Mouse (Mus musculus) myocyte (in vitro differentiated cells): ENCODE results near the gene Ube2e1. TPM values are rescaled to one million over a fixed set of nuclear protein-coding genes. Genes with fewer than 3 reads are reported as not detected.
A peak's percentile ranks its signal among the peaks of the same experiment; 100 is the strongest.

Source experiments
- H3K27me3 ChIP-seq: one replicate; pipeline ENCODE4 v1.6.1; 2011; ENCODE audit not compliant: control insufficient read depth, insufficient read depth, insufficient read length
- H3K36me3 ChIP-seq: one replicate; pipeline ENCODE4 v1.6.1; 2011; ENCODE audit not compliant: control insufficient read depth, insufficient read depth
- H3K4me2 ChIP-seq: one replicate; pipeline ENCODE4 v1.6.1; 2011; ENCODE audit warnings: low read depth, control low read depth
- H3K4me3 ChIP-seq: one replicate; pipeline ENCODE4 v1.5.1; 2011; ENCODE audit warnings: mild to moderate bottlenecking, control low read depth, moderate library complexity
- H3K79me2 ChIP-seq: one replicate; pipeline ENCODE4 v1.6.1; 2011; ENCODE audit not compliant: control insufficient read depth, insufficient read depth
- H3ac ChIP-seq: one replicate; pipeline ENCODE4 v1.6.1; 2011; ENCODE audit not compliant: control insufficient read depth, insufficient read length
- CEBPB ChIP-seq: IDR thresholded peaks from 2 replicates; pipeline ENCODE4 v1.6.1; 2011; ENCODE audit warnings: mild to moderate bottlenecking, moderate library complexity; ENCODE audit not compliant: poor library complexity, insufficient read depth, severe bottlenecking
- E2F4 ChIP-seq: IDR thresholded peaks from one replicate; pipeline ENCODE4 v1.6.1; 2011; ENCODE audit warnings: mild to moderate bottlenecking, control low read depth, moderate library complexity; ENCODE audit not compliant: insufficient read depth
- MAX ChIP-seq: IDR thresholded peaks from one replicate; pipeline ENCODE4 v1.6.1; 2011; ENCODE audit warnings: low read depth, mild to moderate bottlenecking, control low read depth
- MYOD1 ChIP-seq, 3 experiments: IDR thresholded peaks; one replicate each; pipeline ENCODE4 v1.6.1; 2011; ENCODE audit warnings: control low read depth in 2 of 3, low read depth in 2 of 3, mild to moderate bottlenecking in 2 of 3, moderate library complexity in 1 of 3; ENCODE audit not compliant: insufficient read length in 2 of 3, control insufficient read depth in 1 of 3
- MYOG ChIP-seq, 3 experiments: IDR thresholded peaks; one replicate each; pipeline ENCODE4 v1.6.1; 2011; ENCODE audit warnings: control low read depth in 2 of 3, low read depth in 2 of 3, mild to moderate bottlenecking in 2 of 3; ENCODE audit not compliant: insufficient read length in 2 of 3, control insufficient read depth in 1 of 3, insufficient read depth in 1 of 3
- POLR2A ChIP-seq: IDR thresholded peaks from one replicate; pipeline ENCODE4 v1.6.1; 2011; ENCODE audit warnings: low read depth, mild to moderate bottlenecking, control low read depth, moderate library complexity; ENCODE audit not compliant: insufficient read length
- POLR2AphosphoS2 ChIP-seq: IDR thresholded peaks from one replicate; pipeline ENCODE4 v1.6.1; 2011; ENCODE audit warnings: low read depth, control low read depth; ENCODE audit not compliant: insufficient read length
- REST ChIP-seq: IDR thresholded peaks from one replicate; pipeline ENCODE4 v1.6.1; 2011; ENCODE audit warnings: mild to moderate bottlenecking, control low read depth, moderate library complexity; ENCODE audit not compliant: insufficient read depth, insufficient read length
- SRF ChIP-seq: IDR thresholded peaks from one replicate; pipeline ENCODE4 v1.6.1; 2011; ENCODE audit warnings: low read depth; ENCODE audit not compliant: control insufficient read depth, insufficient read length
- TCF12 ChIP-seq: IDR thresholded peaks from one replicate; pipeline ENCODE4 v1.6.1; 2011; ENCODE audit warnings: mild to moderate bottlenecking, control low read depth; ENCODE audit not compliant: poor library complexity, insufficient read depth, severe bottlenecking
- TCF3 ChIP-seq: IDR thresholded peaks from one replicate; pipeline ENCODE4 v1.6.1; 2011; ENCODE audit warnings: low read depth, control low read depth; ENCODE audit not compliant: insufficient read length
- USF1 ChIP-seq: IDR thresholded peaks from one replicate; pipeline ENCODE4 v1.6.1; 2011; ENCODE audit warnings: low read depth, mild to moderate bottlenecking, control low read depth, moderate library complexity
- polyA plus RNA-seq: library from polyadenylated mRNA; unstranded; fragments of >200 nt; fragmentation: generic; extraction: Trizol; gene quantifications from one replicate; pipeline ENCODE4 v1.2.1, GENCODE M21; 2012; ENCODE audit warnings: missing spikeins

Gene Ube2e1
- polyA plus RNA-seq, 1 experiment, result 34.4 TPM

DNA sequence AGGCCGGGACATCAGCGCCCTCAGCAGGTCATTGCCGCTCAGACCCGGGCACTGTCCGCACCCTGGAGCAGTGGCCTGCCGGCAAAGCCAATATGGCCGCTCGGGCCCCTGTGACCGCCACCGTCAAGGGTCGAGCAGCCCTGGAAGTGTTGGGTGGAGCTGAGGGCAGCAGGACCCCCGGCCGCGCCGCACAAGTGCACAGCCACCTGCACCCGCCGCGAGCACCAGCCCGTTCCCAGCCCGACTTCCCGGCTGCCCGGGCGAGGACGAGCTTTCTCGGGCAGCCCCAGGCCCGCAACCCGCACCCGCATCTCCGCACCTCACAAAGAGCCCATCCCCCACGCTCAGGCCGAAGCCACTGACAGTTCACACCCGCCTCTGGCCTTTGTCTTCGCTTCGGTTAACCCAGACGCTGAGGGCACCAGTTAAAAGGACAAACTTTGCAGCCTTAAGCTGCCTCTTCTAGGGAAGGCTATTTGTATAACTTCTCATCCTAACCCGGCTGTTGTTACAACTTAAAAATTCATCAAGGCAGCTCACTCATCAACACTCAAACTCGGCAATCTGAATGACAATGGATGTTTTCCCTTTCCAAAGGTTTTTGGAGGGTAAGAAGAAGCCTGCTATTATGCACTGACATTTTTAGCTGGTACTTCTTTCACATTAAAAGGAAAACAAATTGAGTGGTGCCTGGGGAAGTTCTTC, 4.5 kb downstream of the Ube2e1 start:
- Histone ChIP-seq H3K79me2 (peaks cover 28% of the 10 kb centered on the region), H3ac (no peak overlapping the region), H3K4me3 (no peak overlapping the region), H3K4me2 (no peak overlapping the region), H3K27me3 (no peaks in the 10 kb centered on the region), H3K36me3 (no peaks in the 10 kb centered on the region)
- no peak for TF ChIP-seq MAX
- TF ChIP-seq REST, result no peak
- no peak for TF ChIP-seq USF1
- TF ChIP-seq POLR2AphosphoS2, result no peak
- TF ChIP-seq TCF12, result no peak
- no peak for TF ChIP-seq MYOD1 (IDR thresholded peaks at IDR 0.05; ENCODE audit: control insufficient read depth in 1 of 3, insufficient read length in 2 of 3, low read depth in 2 of 3)
- TF ChIP-seq E2F4, result no peak
- no peak for TF ChIP-seq MYOG (IDR thresholded peaks at IDR 0.05; ENCODE audit: control insufficient read depth in 1 of 3, insufficient read depth in 1 of 3, insufficient read length in 2 of 3, low read depth in 2 of 3)
- no peak for TF ChIP-seq SRF
- TF ChIP-seq CEBPB, result no peak
- no peak for TF ChIP-seq POLR2A

- Histone ChIP-seq H3K79me2 (peaks cover 23% of the 10 kb centered on the region), H3ac (no peak overlapping the region), H3K36me3 (no peaks in the 10 kb centered on the region), H3K4me3 (no peak overlapping the region), H3K4me2 (no peak overlapping the region), H3K27me3 (no peaks in the 10 kb centered on the region)
- no peak for TF ChIP-seq TCF3
- TF ChIP-seq CEBPB, result no peak
- no peak for TF ChIP-seq MAX
- no peak for TF ChIP-seq REST
- TF ChIP-seq TCF12, result no peak
- no peak for TF ChIP-seq POLR2AphosphoS2
- no peak for TF ChIP-seq SRF
- no peak for TF ChIP-seq USF1
- TF ChIP-seq MYOD1 (IDR thresholded peaks at IDR 0.05; ENCODE audit: control insufficient read depth in 1 of 3, insufficient read length in 2 of 3, low read depth in 2 of 3), result no peak
- no peak for TF ChIP-seq MYOG (IDR thresholded peaks at IDR 0.05; ENCODE audit: control insufficient read depth in 1 of 3, insufficient read depth in 1 of 3, insufficient read length in 2 of 3, low read depth in 2 of 3)
- no peak for TF ChIP-seq E2F4
These were observed 13.9 kb downstream of the Ube2e1 start for GRCm38 (mm10) chr14:18317457-18318411.

DNA sequence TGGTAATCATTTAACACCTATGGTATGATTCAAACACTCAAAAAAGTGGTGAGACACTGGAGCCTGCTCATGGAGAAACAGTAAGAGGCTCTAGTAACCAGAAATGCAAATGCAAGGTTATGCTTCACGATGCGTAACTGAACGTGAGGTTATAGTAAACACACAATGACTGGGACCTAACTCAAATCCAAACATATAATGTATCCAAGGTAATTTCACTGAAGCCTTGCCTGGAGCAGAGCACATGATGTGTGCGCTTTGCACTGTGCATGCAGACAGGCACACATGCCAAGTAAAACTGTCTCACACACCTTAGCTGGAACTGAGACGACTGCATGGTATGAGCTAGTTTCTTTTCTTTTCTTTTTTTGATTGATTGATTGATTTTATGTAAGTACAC, 27.5 kb downstream of the Ube2e1 start:
- Histone ChIP-seq H3ac (no peak overlapping the region), H3K36me3 (no peaks in the 10 kb centered on the region), H3K4me3 (no peak overlapping the region), H3K79me2 (peaks cover 6% of the 10 kb centered on the region), H3K27me3 (no peaks in the 10 kb centered on the region), H3K4me2 (no peak overlapping the region)
- no peak for TF ChIP-seq TCF12
- TF ChIP-seq MYOD1 (IDR thresholded peaks at IDR 0.05; ENCODE audit: control insufficient read depth in 1 of 3, insufficient read length in 2 of 3, low read depth in 2 of 3), result no peak
- TF ChIP-seq E2F4, result no peak
- TF ChIP-seq REST, result no peak
- TF ChIP-seq USF1, result no peak
- TF ChIP-seq MYOG (IDR thresholded peaks at IDR 0.05; ENCODE audit: control insufficient read depth in 1 of 3, insufficient read depth in 1 of 3, insufficient read length in 2 of 3, low read depth in 2 of 3), result no peak
- no peak for TF ChIP-seq MAX
- TF ChIP-seq SRF, result no peak
- TF ChIP-seq TCF3, result no peak
- no peak for TF ChIP-seq CEBPB
- no peak for TF ChIP-seq POLR2A
- TF ChIP-seq POLR2AphosphoS2, result no peak

DNA sequence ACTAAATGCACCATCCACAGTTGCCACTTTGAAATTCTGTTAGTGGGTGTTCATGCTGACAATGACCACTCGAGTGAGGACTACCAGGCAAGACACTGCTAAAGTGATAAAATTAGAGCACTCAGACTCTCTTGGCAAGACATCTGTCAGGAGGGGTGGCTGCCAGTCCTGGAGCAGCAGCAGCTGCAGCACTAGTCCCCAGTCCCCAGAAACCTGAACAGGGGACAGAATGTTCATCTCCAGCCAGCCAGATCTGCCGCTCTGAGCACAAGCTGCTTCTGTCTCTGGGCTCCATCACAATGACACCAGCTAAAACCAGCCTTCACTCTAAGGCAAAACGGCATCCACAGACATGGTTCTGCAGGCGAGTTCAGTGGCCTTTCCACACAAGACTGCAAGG, 28.4 kb downstream of the Ube2e1 start:
- Histone ChIP-seq H3K4me2 (no peak overlapping the region), H3K27me3 (no peaks in the 10 kb centered on the region), H3K36me3 (no peaks in the 10 kb centered on the region), H3K4me3 (no peak overlapping the region), H3K79me2 (peaks cover 6% of the 10 kb centered on the region), H3ac (no peak overlapping the region)
- peak in 2 of 3 experiments; percentile 38 to 59 for TF ChIP-seq MYOD1 (IDR thresholded peaks at IDR 0.05; ENCODE audit: control insufficient read depth in 1 of 3, insufficient read length in 2 of 3, low read depth in 2 of 3)
- no peak for TF ChIP-seq USF1
- TF ChIP-seq TCF12, result no peak
- TF ChIP-seq MYOG (IDR thresholded peaks at IDR 0.05; ENCODE audit: control insufficient read depth in 1 of 3, insufficient read depth in 1 of 3, insufficient read length in 2 of 3, low read depth in 2 of 3), result peak in 2 of 3 experiments; percentile 46 to 59
